Mouse (Mus musculus) limb, embryonic 11.5 days (tissue): ENCODE results near the gene Rfx8. TPM values are rescaled to one million over a fixed set of nuclear protein-coding genes. Genes with fewer than 3 reads are reported as not detected.

Source experiments
- ATAC-seq: fragments of 200-750 bp; cut with Nextera tagmentation; 2 replicates; pipeline ENCODE4 v1.8.0; 2017; ENCODE audit warnings: low read depth; ENCODE audit not compliant: insufficient number of reproducible peaks, low FRiP score, low TSS enrichment
- DNase-seq: peaks from one replicate; pipeline ENCODE4 v3.0.0-alpha.2; 2015; ENCODE audit warnings: low spot score
- H3K27ac ChIP-seq: fragments of 300-500 bp; sonication (generic); replicated peaks from 2 replicates; pipeline ENCODE4 v1.5.1; 2014; ENCODE audit warnings: low read depth, mild to moderate bottlenecking, low read length
- H3K27me3 ChIP-seq: fragments of 300-500 bp; sonication (generic); 2 replicates; pipeline ENCODE4 v1.6.1; 2014; ENCODE audit warnings: mild to moderate bottlenecking, low read length, mixed read lengths; ENCODE audit not compliant: control insufficient read depth, insufficient read depth
- H3K36me3 ChIP-seq: fragments of 300-500 bp; sonication (generic); 2 replicates; pipeline ENCODE4 v1.6.1; 2014; ENCODE audit warnings: mild to moderate bottlenecking, low read length, moderate library complexity, mixed read lengths; ENCODE audit not compliant: control insufficient read depth, insufficient read depth
- H3K4me1 ChIP-seq: fragments of 300-500 bp; sonication (generic); 2 replicates; pipeline ENCODE4 v1.6.1; 2014; ENCODE audit warnings: low read length, mixed read lengths; ENCODE audit not compliant: control insufficient read depth, insufficient read depth
- H3K4me2 ChIP-seq: fragments of 300-500 bp; sonication (generic); 2 replicates; pipeline ENCODE4 v1.6.1; 2014; ENCODE audit warnings: low read depth, mild to moderate bottlenecking, moderate library complexity; ENCODE audit not compliant: severe bottlenecking
- H3K4me3 ChIP-seq: fragments of 300-500 bp; sonication (generic); 2 replicates; pipeline ENCODE4 v1.5.1; 2014; ENCODE audit warnings: low read depth, low read length
- H3K9ac ChIP-seq: fragments of 300-500 bp; sonication (generic); 2 replicates; pipeline ENCODE4 v1.6.1; 2014; ENCODE audit warnings: mild to moderate bottlenecking, low read length
- H3K9me3 ChIP-seq: fragments of 300-500 bp; sonication (generic); 2 replicates; pipeline ENCODE4 v1.6.1; 2016; ENCODE audit warnings: low read length; ENCODE audit not compliant: control insufficient read depth
- WGBS: fragments of 180-500 bp; shearing (Covaris S2); extraction: QIAGEN DNeasy Blood & Tissue Kit; methylation state at CpG from one replicate; pipeline ENCODE4 v1.1.7; 2014; 5-methylcytosine and 5-hydroxymethylcytosine counted together
- polyA plus RNA-seq: library from polyadenylated mRNA; unstranded; fragments of >200 nt; fragmentation: Nextera tagmentation; extraction: Ambion mirVana; gene quantifications from 2 replicates; pipeline ENCODE4 v1.2.1, GENCODE M21; 2014

Gene Rfx8
- polyA plus RNA-seq, 1 experiment from 2014 or later = 0.96 TPM

- DNase-seq (no peak), ATAC-seq (no peak)
- Histone ChIP-seq H3K4me1 (peaks cover 7% of the 10 kb centered on the region), H3K27ac (no peak overlapping the region), H3K4me2 (no peak overlapping the region), H3K27me3 (no peaks in the 10 kb centered on the region), H3K4me3 (no peak overlapping the region), H3K36me3 (no peaks in the 10 kb centered on the region), H3K9me3 (no peaks in the 10 kb centered on the region), H3K9ac (no peak overlapping the region)
- 47% methylated on average over 9 of the region's 9 CpGs for WGBS
Measured at GRCm38 (mm10) chr1:39759231-39760175, 38.7 kb upstream of the Rfx8 start.

- Histone ChIP-seq H3K36me3 (no peaks in the 10 kb centered on the region), H3K4me2 (no peak overlapping the region), H3K9me3 (no peaks in the 10 kb centered on the region), H3K9ac (no peak overlapping the region), H3K27ac (no peak overlapping the region), H3K4me3 (no peak overlapping the region), H3K4me1 (peaks cover 7% of the 10 kb centered on the region), H3K27me3 (no peaks in the 10 kb centered on the region)
- ATAC-seq (no peak), DNase-seq (no peak)
- WGBS = 82% methylated on average over 9 of the region's 9 CpGs
Measured at GRCm38 (mm10) chr1:39758244-39758643, 37.4 kb upstream of the Rfx8 start.

- Histone ChIP-seq H3K27ac (no peak overlapping the region), H3K9ac (no peak overlapping the region), H3K36me3 (no peaks in the 10 kb centered on the region), H3K4me1 (peaks cover 7% of the 10 kb centered on the region), H3K27me3 (no peaks in the 10 kb centered on the region), H3K4me3 (no peak overlapping the region), H3K9me3 (no peaks in the 10 kb centered on the region), H3K4me2 (no peak overlapping the region)
- no peak for DNase-seq
- no peak for ATAC-seq
- 82% methylated on average over 11 of the region's 11 CpGs for WGBS
Measured at GRCm38 (mm10) chr1:39756952-39757351, 36.2 kb upstream of the Rfx8 start.

- WGBS = 82% methylated on average over 13 of the region's 13 CpGs
- H3K9me3 ChIP-seq = no peaks in the 10 kb centered on the region
- no peak overlapping the region for H3K9ac ChIP-seq
- H3K36me3 ChIP-seq = no peaks in the 10 kb centered on the region
- no peak overlapping the region for H3K4me3 ChIP-seq
- no peak for DNase-seq
- ATAC-seq = no peak
- H3K27me3 ChIP-seq = no peaks in the 10 kb centered on the region
- no peak overlapping the region for H3K4me2 ChIP-seq
- H3K4me1 ChIP-seq = peaks cover 3% of the 10 kb centered on the region; the same call in 1 of the 2 replicates
- no peak overlapping the region for H3K27ac ChIP-seq
Measured at GRCm38 (mm10) chr1:39754224-39754957, 33.6 kb upstream of the Rfx8 start.

- ATAC-seq (no peak), DNase-seq (no peak)
- no peak overlapping the region for H3K4me3 ChIP-seq
- no peak overlapping the region for H3K27ac ChIP-seq
- no peaks in the 10 kb centered on the region for H3K9me3 ChIP-seq
- no peaks in the 10 kb centered on the region for H3K27me3 ChIP-seq
- H3K4me2 ChIP-seq = no peak overlapping the region
- H3K4me1 ChIP-seq = peaks cover 3% of the 10 kb centered on the region; the same call in 1 of the 2 replicates
- 87% methylated on average over 6 of the region's 6 CpGs for WGBS
- H3K9ac ChIP-seq = no peak overlapping the region
- H3K36me3 ChIP-seq = no peaks in the 10 kb centered on the region
Measured at GRCm38 (mm10) chr1:39751537-39751936, 30.7 kb upstream of the Rfx8 start.

GRCm38 (mm10) chr1:39749664-39750063 lies 28.9 kb upstream of the Rfx8 start:
- Histone ChIP-seq H3K27me3 (no peaks in the 10 kb centered on the region), H3K9me3 (no peaks in the 10 kb centered on the region), H3K36me3 (no peaks in the 10 kb centered on the region), H3K9ac (no peak overlapping the region), H3K4me1 (peaks cover 3% of the 10 kb centered on the region; the same call in 1 of the 2 replicates), H3K4me3 (no peak overlapping the region), H3K4me2 (no peak overlapping the region), H3K27ac (no peak overlapping the region)
- no peak for ATAC-seq
- peak; percentile 51 for DNase-seq
- 18% methylated on average over 3 of the region's 3 CpGs for WGBS

- Histone ChIP-seq H3K9me3 (no peaks in the 10 kb centered on the region), H3K27ac (no peak overlapping the region), H3K4me3 (no peak overlapping the region), H3K9ac (no peak overlapping the region), H3K4me2 (no peak overlapping the region), H3K36me3 (no peaks in the 10 kb centered on the region), H3K27me3 (no peaks in the 10 kb centered on the region), H3K4me1 (peaks cover 3% of the 10 kb centered on the region; the same call in 1 of the 2 replicates)
- 19% methylated on average over 1 of the region's 1 CpGs for WGBS
- DNase-seq = no peak
- ATAC-seq = no peak
Measured at GRCm38 (mm10) chr1:39749214-39749613, 28.4 kb upstream of the Rfx8 start.

- Histone ChIP-seq H3K4me1 (peaks cover 3% of the 10 kb centered on the region; the same call in 1 of the 2 replicates), H3K27me3 (no peaks in the 10 kb centered on the region), H3K9ac (no peak overlapping the region), H3K27ac (no peak overlapping the region), H3K36me3 (no peaks in the 10 kb centered on the region), H3K4me3 (no peak overlapping the region), H3K9me3 (no peaks in the 10 kb centered on the region), H3K4me2 (no peak overlapping the region)
- 75% methylated on average over 6 of the region's 6 CpGs for WGBS
- ATAC-seq = no peak
- DNase-seq = no peak
Measured at GRCm38 (mm10) chr1:39748666-39749065, 27.9 kb upstream of the Rfx8 start.
